Mouse (Mus musculus): ENCODE results near the gene Unc13c. TPM values are rescaled to one million over a fixed set of nuclear protein-coding genes. Genes with fewer than 3 reads are reported as not detected.

Gene Unc13c
- polyA plus RNA-seq, 1 experiment: not detected

DNA sequence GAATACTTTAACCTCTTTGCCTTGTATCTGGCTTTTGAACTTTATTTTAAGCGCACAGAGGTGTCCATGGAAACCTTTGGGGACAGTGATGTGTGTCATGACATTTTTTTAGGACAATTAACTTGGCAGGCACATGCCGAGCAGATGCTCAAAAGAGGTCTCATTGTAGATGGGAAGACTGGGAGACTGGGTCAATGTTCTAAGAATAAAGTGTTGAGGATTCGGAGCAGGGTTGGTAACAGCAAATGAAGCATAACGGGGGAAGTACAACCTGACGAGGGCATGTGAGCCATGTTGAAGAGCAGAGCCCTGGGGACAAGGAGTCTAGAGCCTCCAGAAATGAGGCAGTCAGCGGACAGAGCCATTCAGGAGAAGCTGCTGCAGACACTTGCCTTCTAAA is 6.3 kb downstream of the Unc13c start:
- H3K9me3 ChIP-seq: no peaks in the 10 kb centered on the region
- no peaks in the 10 kb centered on the region for H3K27me3 ChIP-seq (replicated peaks)
- TF ChIP-seq GATA1 (IDR thresholded peaks at IDR 0.05; ENCODE audit: borderline replicate concordance, low read length) (no peak), FLI1 (IDR thresholded peaks at IDR 0.05; ENCODE audit: low read length) (no peak)
- H3K4me1 ChIP-seq: no peaks in the 10 kb centered on the region
- no peak overlapping the region for H3K4me3 ChIP-seq (replicated peaks)
- no peaks in the 10 kb centered on the region for H3K36me3 ChIP-seq (replicated peaks; ENCODE audit: low read length)

DNA sequence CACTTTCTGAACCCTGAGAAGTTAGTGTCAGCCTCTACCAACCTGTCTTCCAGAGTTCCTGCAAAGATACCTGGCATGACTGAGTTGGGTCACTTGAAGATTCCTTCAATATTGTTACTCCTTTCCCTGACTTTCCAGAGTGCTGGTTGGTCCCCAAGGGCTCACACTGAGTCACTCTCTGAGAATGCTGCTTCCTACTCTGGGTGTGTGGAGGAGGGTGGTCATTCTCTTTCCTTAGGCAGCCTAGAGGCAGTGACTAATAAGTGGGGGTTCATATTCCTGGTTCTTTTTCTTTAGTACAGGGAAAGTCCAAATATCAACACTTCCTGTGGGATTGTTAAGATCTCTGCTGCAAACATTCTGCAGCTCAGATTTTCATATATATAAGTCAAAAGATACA is 16.4 kb downstream of the Unc13c start:
- H3K36me3 ChIP-seq (replicated peaks; ENCODE audit: low read length): no peaks in the 10 kb centered on the region
- H3K4me3 ChIP-seq (replicated peaks): no peak overlapping the region
- H3K4me1 ChIP-seq: no peaks in the 10 kb centered on the region
- no peaks in the 10 kb centered on the region for H3K27me3 ChIP-seq (replicated peaks)
- TF ChIP-seq FLI1 (IDR thresholded peaks at IDR 0.05; ENCODE audit: low read length): no peak
- no peak for TF ChIP-seq GATA1 (IDR thresholded peaks at IDR 0.05; ENCODE audit: borderline replicate concordance, low read length)
- no peaks in the 10 kb centered on the region for H3K9me3 ChIP-seq

GRCm38 (mm10) chr9:73951586-73951985 is 17.2 kb downstream of the Unc13c start:
- no peaks in the 10 kb centered on the region for H3K4me1 ChIP-seq
- H3K27me3 ChIP-seq (replicated peaks): no peaks in the 10 kb centered on the region
- H3K9me3 ChIP-seq: no peaks in the 10 kb centered on the region
- H3K36me3 ChIP-seq (replicated peaks; ENCODE audit: low read length): no peaks in the 10 kb centered on the region
- TF ChIP-seq GATA1 (IDR thresholded peaks at IDR 0.05; ENCODE audit: borderline replicate concordance, low read length) (no peak), FLI1 (IDR thresholded peaks at IDR 0.05; ENCODE audit: low read length) (no peak)
- no peak overlapping the region for H3K4me3 ChIP-seq (replicated peaks)

- TF ChIP-seq FLI1 (IDR thresholded peaks at IDR 0.05; ENCODE audit: low read length) (no peak), GATA1 (IDR thresholded peaks at IDR 0.05; ENCODE audit: borderline replicate concordance, low read length) (no peak)
- no peaks in the 10 kb centered on the region for H3K36me3 ChIP-seq (replicated peaks; ENCODE audit: low read length)
- no peak overlapping the region for H3K4me3 ChIP-seq (replicated peaks)
- H3K27me3 ChIP-seq (replicated peaks): no peaks in the 10 kb centered on the region
- no peaks in the 10 kb centered on the region for H3K4me1 ChIP-seq
- H3K9me3 ChIP-seq: peaks cover 31% of the 10 kb centered on the region
These were observed 33.9 kb downstream of the Unc13c start for GRCm38 (mm10) chr9:73934844-73935243.

DNA sequence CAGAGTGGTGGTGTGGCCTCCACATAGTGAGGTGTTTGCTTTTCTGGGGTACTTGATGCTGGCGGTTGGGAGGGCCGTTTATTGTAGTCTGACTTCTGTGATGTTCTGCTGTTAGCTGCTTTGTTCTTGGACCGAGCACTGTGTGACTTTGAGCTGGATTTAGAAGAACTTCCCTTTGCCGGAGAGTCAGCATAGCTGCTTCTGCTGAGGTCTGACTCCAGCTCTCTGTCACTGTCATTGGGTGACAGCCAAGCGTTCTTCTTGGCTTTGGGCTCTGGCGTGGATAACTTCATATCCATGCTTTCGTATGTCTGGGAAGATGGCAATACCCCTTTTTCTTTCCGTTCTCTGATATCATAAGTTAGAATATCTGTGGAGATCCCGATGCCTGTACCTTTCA is 36.8 kb downstream of the Unc13c start:
- Histone ChIP-seq H3K36me3 (replicated peaks; ENCODE audit: low read length) (no peaks in the 10 kb centered on the region), H3K27me3 (replicated peaks) (no peaks in the 10 kb centered on the region), H3K4me3 (replicated peaks) (no peak overlapping the region), H3K9me3 (peaks cover 31% of the 10 kb centered on the region), H3K4me1 (no peaks in the 10 kb centered on the region)
- TF ChIP-seq GATA1 (IDR thresholded peaks at IDR 0.05; ENCODE audit: borderline replicate concordance, low read length) (no peak), FLI1 (IDR thresholded peaks at IDR 0.05; ENCODE audit: low read length) (no peak)

GRCm38 (mm10) chr9:73927276-73927675 is 41.5 kb downstream of the Unc13c start:
- H3K36me3 ChIP-seq (replicated peaks; ENCODE audit: low read length): no peaks in the 10 kb centered on the region
- H3K27me3 ChIP-seq (replicated peaks): no peaks in the 10 kb centered on the region
- no peaks in the 10 kb centered on the region for H3K4me1 ChIP-seq
- H3K9me3 ChIP-seq: peaks cover 20% of the 10 kb centered on the region
- no peak overlapping the region for H3K4me3 ChIP-seq (replicated peaks)
- TF ChIP-seq FLI1 (IDR thresholded peaks at IDR 0.05; ENCODE audit: low read length) (0 out of 2 replicates have a peak, but pooled peaks have one; percentile 11), GATA1 (IDR thresholded peaks at IDR 0.05; ENCODE audit: borderline replicate concordance, low read length) (no peak)

DNA sequence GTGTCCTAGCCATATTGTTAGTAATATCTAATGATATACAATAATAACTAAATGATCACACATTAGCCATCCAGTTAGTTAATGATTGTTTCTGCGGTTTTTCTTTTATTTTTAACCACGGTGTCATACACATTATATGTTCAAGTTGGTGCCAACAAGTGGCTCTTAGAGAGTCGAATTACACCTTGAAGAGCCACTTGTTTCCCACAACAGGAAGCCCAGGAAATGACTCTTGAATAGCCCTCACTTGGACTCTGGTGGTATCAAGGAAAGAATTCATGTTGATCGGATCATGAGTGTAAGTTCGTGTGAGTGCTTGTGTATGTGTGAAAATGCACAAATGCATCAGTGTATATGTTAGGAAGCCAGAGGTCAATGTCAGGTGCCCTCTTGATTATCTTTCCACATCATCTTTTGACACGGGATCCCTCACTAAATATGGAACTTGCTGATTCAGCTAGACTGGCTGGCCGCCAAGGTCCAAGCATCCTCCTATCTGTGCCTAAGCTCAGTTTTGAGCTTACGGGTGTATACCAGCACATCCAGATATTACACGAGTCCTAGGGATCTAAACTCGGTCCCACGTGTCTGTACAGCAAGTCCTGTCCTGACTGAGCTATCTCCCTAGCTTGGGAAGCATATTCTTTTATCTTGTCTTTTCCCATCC is 46.2 kb downstream of the Unc13c start:
- H3K4me3 ChIP-seq (replicated peaks): no peak overlapping the region
- peaks cover 13% of the 10 kb centered on the region; the same call in 1 of the 2 replicates for H3K9me3 ChIP-seq
- H3K27me3 ChIP-seq (replicated peaks): no peaks in the 10 kb centered on the region
- H3K4me1 ChIP-seq: no peaks in the 10 kb centered on the region
- no peaks in the 10 kb centered on the region for H3K36me3 ChIP-seq (replicated peaks; ENCODE audit: low read length)
- TF ChIP-seq FLI1 (IDR thresholded peaks at IDR 0.05; ENCODE audit: low read length) (no peak), GATA1 (IDR thresholded peaks at IDR 0.05; ENCODE audit: borderline replicate concordance, low read length) (no peak)

DNA sequence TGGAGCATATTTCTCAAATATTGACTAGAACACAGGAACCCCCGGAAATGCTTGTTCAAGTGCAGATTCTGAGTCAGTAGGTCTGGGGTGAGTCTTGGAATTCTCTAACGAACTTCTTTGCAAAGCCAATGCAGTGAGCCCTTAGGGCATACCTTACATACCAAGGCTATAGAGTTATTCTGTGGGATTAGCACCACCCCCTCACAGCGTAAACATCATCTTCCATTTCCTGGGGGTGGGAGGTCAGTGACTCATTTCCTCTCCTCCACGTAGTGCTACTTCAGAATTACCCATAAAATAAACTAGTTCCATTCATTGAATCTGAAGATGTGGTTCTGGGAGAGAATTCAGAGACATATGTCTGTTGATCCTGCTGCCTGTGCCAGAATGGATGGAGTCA is 62.8 kb downstream of the Unc13c start:
- no peak for TF ChIP-seq FLI1 (IDR thresholded peaks at IDR 0.05; ENCODE audit: low read length)
- TF ChIP-seq GATA1 (IDR thresholded peaks at IDR 0.05; ENCODE audit: borderline replicate concordance, low read length): no peak
- H3K9me3 ChIP-seq: peaks cover 11% of the 10 kb centered on the region
- H3K4me3 ChIP-seq (replicated peaks): no peak overlapping the region
- no peaks in the 10 kb centered on the region for H3K27me3 ChIP-seq (replicated peaks)
- no peaks in the 10 kb centered on the region for H3K36me3 ChIP-seq (replicated peaks; ENCODE audit: low read length)
- no peaks in the 10 kb centered on the region for H3K4me1 ChIP-seq

DNA sequence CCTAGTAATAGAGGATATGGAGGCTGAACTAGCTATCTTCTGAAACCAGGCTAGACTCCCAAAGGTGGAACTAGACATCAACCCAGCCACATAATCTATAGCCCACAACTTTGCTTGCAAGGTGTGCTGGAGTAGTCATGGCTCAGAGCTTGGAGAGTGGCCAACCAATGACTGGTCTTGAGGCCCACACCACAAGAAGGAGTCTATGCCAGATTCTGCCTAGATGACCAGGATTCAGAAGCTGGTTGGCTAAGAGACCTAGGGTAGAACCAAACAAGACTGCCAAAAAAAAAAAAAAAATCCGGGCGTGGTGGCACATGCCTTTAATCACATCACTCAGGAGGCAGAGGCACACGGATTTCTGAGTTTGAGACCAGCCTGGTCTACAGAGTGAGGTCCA is 70.2 kb downstream of the Unc13c start:
- Histone ChIP-seq H3K4me1 (no peaks in the 10 kb centered on the region), H3K36me3 (replicated peaks; ENCODE audit: low read length) (no peaks in the 10 kb centered on the region), H3K27me3 (replicated peaks) (no peaks in the 10 kb centered on the region), H3K4me3 (replicated peaks) (no peak overlapping the region), H3K9me3 (peaks cover 2% of the 10 kb centered on the region; the same call in 1 of the 2 replicates)
- TF ChIP-seq GATA1 (IDR thresholded peaks at IDR 0.05; ENCODE audit: borderline replicate concordance, low read length) (no peak), FLI1 (IDR thresholded peaks at IDR 0.05; ENCODE audit: low read length) (no peak)

DNA sequence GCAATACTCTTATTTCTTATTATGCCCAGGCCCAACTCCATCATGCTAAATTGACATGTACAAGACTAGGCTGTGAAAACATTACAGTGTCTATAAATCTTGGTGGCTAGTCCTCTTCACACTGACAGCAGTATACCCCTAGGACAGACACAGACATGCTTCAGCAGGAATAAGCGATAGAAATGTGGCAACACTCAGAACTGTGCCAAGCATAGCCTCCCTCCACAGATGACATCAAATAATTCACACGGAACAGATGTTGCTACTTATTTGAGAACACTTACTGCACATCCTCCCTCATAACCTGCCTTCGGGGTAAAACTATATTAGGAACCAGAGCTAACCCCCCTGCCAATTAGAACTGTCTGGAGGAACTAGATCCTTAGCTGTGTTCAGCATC is 72.6 kb downstream of the Unc13c start:
- Histone ChIP-seq H3K4me1 (no peaks in the 10 kb centered on the region), H3K27me3 (replicated peaks) (no peaks in the 10 kb centered on the region), H3K36me3 (replicated peaks; ENCODE audit: low read length) (no peaks in the 10 kb centered on the region), H3K4me3 (replicated peaks) (no peak overlapping the region), H3K9me3 (peaks cover 2% of the 10 kb centered on the region; the same call in 1 of the 2 replicates)
- no peak for TF ChIP-seq GATA1 (IDR thresholded peaks at IDR 0.05; ENCODE audit: borderline replicate concordance, low read length)
- TF ChIP-seq FLI1 (IDR thresholded peaks at IDR 0.05; ENCODE audit: low read length): no peak

All from megakaryocyte, embryonic 14.5 days (primary cell).